Mouse (Mus musculus): ENCODE data around the gene Adgrg3. TPM values are rescaled to one million over a fixed set of nuclear protein-coding genes. Genes with fewer than 3 reads are reported as not detected.
A peak's percentile ranks its signal among the peaks of the same experiment; 100 is the strongest.

Adgrg3 gene
- polyA plus RNA-seq, 1 experiment from 2014 or later = 3.9 TPM

DNA sequence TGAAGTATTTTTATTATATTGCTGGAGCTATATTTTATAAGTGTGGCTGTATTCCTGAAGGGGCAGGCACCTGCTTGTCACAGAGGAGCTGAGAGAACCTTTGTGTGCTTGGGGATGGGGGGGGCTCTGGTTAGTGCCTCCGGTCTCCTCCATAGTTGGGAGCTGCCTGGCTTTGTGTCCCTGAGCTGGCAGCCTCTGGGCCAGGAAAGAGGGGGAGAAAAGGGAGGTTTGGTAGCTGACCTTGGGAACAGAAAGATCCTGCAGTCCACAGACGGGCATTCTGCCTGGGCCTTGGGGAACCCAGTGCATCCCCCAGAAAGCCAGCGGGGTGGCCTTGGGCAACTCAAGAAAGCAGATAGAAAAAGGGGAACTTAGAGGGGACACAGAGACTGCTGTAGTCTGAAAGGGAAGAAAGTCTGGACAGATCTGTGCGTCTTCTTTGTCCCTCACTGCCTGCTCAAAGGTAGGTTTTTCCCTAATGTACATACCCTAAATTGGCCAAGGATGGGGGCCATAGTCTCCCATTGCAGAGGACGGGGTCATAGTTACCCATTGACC, 22.1 kb upstream of the Adgrg3 start:
- peaks cover 73% of the 10 kb centered on the region for H3K4me1 ChIP-seq
- H3K4me3 ChIP-seq = no peak overlapping the region
- H3K36me3 ChIP-seq = no peaks in the 10 kb centered on the region
- H3K27me3 ChIP-seq (ENCODE audit: insufficient read depth, poor library complexity, severe bottlenecking) = peaks cover 36% of the 10 kb centered on the region
- WGBS = 86% methylated on average over 5 of the region's 5 CpGs
- H3K9me3 ChIP-seq = no peaks in the 10 kb centered on the region
- H3K27ac ChIP-seq = no peak overlapping the region
- no peak for DNase-seq (ENCODE audit: low spot score)

DNA sequence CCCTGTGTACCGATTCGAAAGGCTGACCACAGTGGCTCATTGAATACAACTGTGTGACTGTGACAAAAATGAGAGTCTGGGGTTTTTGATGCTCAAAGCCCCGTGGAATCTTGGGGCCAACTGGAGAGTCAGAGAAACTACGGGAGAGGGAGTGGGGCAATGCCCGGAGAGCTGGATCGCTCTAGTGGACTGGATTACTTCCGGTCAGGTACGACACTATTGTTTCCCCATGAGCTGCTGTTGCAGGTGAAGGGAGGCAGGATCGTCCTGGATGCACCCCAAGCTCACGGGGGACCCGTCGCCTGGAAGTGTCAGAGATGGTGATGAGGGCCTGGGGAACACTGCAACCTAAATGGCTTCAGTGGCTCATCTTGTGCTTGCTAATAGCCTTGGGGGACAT, 21.5 kb upstream of the Adgrg3 start:
- Histone ChIP-seq H3K27me3 (ENCODE audit: insufficient read depth, poor library complexity, severe bottlenecking) (peaks cover 29% of the 10 kb centered on the region), H3K27ac (no peak overlapping the region), H3K36me3 (no peaks in the 10 kb centered on the region), H3K9me3 (no peaks in the 10 kb centered on the region), H3K4me3 (no peak overlapping the region), H3K4me1 (peaks cover 77% of the 10 kb centered on the region)
- 84% methylated on average over 12 of the region's 12 CpGs for WGBS
- no peak for DNase-seq (ENCODE audit: low spot score)

GRCm38 (mm10) chr8:94996899-94997856, 20.3 kb upstream of the Adgrg3 start:
- Histone ChIP-seq H3K27me3 (ENCODE audit: insufficient read depth, poor library complexity, severe bottlenecking) (peaks cover 26% of the 10 kb centered on the region), H3K4me3 (no peak overlapping the region), H3K4me1 (peaks cover 77% of the 10 kb centered on the region), H3K9me3 (no peaks in the 10 kb centered on the region), H3K27ac (0 out of 2 replicates have a peak overlapping the region, but pooled peaks have one; percentile 29), H3K36me3 (no peaks in the 10 kb centered on the region)
- no peak for DNase-seq (ENCODE audit: low spot score)
- WGBS = 77% methylated on average over 6 of the region's 6 CpGs

DNA sequence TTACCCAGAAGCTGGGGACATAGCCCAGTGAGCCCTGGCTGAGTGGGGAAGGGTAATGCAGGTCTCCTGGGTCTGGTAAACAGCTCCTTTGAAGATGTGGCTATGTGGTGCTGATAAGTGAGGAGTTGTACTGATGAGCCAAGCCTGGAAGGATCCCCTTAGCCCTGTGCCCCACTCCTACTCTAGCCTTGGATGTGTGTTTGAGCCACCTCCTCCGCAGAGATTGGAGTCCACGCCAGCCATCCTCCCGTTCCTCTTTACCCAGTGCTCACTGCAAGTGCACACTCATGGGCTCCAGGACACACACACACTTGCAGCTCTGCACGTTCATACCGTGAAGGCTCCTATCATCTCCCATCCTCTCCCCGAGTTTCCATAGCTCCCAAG, 19.6 kb upstream of the Adgrg3 start:
- Histone ChIP-seq H3K36me3 (no peaks in the 10 kb centered on the region), H3K27ac (peak overlapping the region; percentile 29; the same call in 1 of the 2 replicates), H3K4me1 (peaks cover 74% of the 10 kb centered on the region), H3K9me3 (no peaks in the 10 kb centered on the region), H3K4me3 (no peak overlapping the region), H3K27me3 (ENCODE audit: insufficient read depth, poor library complexity, severe bottlenecking) (peaks cover 19% of the 10 kb centered on the region)
- 72% methylated on average over 6 of the region's 6 CpGs for WGBS
- no peak for DNase-seq (ENCODE audit: low spot score)

DNA sequence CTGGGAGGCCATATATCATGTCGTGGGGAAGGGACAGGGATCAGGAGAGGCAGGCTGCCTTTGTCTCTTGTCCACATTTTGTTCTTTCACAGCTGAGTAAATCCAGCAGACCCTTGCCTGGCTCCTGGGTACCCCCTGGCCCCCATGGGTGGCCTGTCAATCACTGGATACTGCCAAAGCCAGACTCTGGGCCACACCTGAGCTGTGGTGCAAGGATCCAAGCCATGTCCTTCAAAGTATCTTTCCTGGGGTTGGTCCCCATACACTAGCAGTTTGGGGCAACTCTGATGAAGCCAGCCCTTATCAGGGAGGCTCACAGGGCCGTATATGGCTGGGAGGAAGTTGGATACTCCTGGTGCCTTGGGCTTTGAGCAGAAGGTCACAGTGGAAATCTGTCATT, 19.1 kb upstream of the Adgrg3 start:
- peaks cover 14% of the 10 kb centered on the region; the same call in 1 of the 2 replicates for H3K27me3 ChIP-seq (ENCODE audit: insufficient read depth, poor library complexity, severe bottlenecking)
- no peak for DNase-seq (ENCODE audit: low spot score)
- peak overlapping the region; percentile 29; the same call in 1 of the 2 replicates for H3K27ac ChIP-seq
- no peak overlapping the region for H3K4me3 ChIP-seq
- 40% methylated on average over 2 of the region's 2 CpGs for WGBS
- peaks cover 70% of the 10 kb centered on the region for H3K4me1 ChIP-seq
- 0 out of 2 replicates have a peak, but pooled peaks cover 2% of the 10 kb centered on the region for H3K36me3 ChIP-seq
- H3K9me3 ChIP-seq = no peaks in the 10 kb centered on the region

DNA sequence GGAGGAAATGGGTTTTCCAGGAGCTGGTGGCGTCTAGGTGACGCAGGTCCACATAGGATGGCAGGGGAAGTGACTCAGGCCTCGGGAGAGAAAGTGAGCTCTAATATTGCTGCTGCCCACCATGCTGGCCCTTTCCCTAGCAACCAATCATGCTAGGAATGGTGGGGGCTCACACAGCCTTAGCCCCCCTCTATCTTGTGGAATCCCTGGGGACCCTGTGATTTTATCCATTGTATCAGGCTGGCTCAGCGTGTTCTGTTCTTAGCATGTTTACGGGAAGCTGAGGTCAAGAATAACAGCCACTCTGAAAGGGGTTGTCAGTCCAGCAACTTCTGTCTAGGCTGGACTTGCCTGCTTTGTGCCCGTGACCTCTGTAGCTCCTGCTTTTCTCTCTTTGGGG, 18.5 kb upstream of the Adgrg3 start:
- H3K4me3 ChIP-seq = no peak overlapping the region
- peaks cover 13% of the 10 kb centered on the region; the same call in 1 of the 2 replicates for H3K27me3 ChIP-seq (ENCODE audit: insufficient read depth, poor library complexity, severe bottlenecking)
- H3K4me1 ChIP-seq = peaks cover 64% of the 10 kb centered on the region
- DNase-seq (ENCODE audit: low spot score) = no peak
- H3K36me3 ChIP-seq = 0 out of 2 replicates have a peak, but pooled peaks cover 3% of the 10 kb centered on the region
- H3K27ac ChIP-seq = peak overlapping the region; percentile 85
- 70% methylated on average over 6 of the region's 6 CpGs for WGBS
- no peaks in the 10 kb centered on the region for H3K9me3 ChIP-seq

DNA sequence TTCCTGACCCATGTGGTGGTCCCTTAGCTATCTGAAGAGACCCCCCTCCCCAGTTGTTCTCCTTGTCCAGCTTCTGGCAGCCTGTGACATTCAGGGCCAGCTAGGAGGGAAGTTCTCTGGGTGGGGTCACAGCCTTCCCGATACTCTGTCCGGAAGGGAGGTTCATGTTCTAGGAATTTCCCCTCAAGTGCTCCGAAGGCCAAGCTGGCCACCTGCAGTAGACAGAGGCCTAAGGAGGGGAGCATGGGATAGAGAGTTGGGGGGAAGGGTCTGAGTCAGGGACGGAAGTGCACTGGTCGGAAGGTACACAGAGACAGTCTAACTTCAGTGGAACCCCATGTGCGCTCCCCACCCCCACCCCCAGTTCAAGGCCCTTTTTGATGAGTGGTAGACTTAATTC, 17.5 kb upstream of the Adgrg3 start:
- Histone ChIP-seq H3K9me3 (no peaks in the 10 kb centered on the region), H3K27me3 (ENCODE audit: insufficient read depth, poor library complexity, severe bottlenecking) (peaks cover 7% of the 10 kb centered on the region; the same call in 1 of the 2 replicates), H3K36me3 (0 out of 2 replicates have a peak, but pooled peaks cover 3% of the 10 kb centered on the region), H3K4me3 (no peak overlapping the region), H3K27ac (peak overlapping the region; percentile 85), H3K4me1 (peaks cover 57% of the 10 kb centered on the region)
- no peak for DNase-seq (ENCODE audit: low spot score)
- 61% methylated on average over 6 of the region's 6 CpGs for whole genome bisulfite sequencing

DNA sequence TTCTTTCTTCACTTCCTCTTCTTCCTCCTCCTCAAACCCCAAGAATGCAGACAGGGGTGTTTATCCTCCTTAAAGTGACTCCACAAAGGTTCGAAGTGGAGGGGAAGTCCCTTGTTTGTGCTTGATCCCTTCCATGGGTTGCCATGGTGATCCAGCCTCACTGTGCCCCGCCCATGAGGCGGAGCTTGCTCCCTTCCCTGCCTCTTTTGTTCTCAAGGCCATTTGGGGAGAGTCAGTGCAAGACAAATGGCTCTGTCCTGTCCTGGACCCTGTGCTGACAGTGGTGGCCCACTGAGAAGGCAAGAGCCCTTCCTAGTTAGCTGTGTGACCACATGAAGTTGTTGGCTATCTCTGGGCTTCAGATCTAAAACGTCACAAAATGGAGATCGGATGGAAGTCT, 16.8 kb upstream of the Adgrg3 start:
- Histone ChIP-seq H3K4me1 (peaks cover 57% of the 10 kb centered on the region), H3K36me3 (0 out of 2 replicates have a peak, but pooled peaks cover 3% of the 10 kb centered on the region), H3K27me3 (ENCODE audit: insufficient read depth, poor library complexity, severe bottlenecking) (no peaks in the 10 kb centered on the region), H3K4me3 (no peak overlapping the region), H3K9me3 (no peaks in the 10 kb centered on the region), H3K27ac (peak overlapping the region; percentile 85; the same call in 1 of the 2 replicates)
- DNase-seq (ENCODE audit: low spot score) = no peak
- WGBS = 20% methylated on average over 5 of the region's 5 CpGs

DNA sequence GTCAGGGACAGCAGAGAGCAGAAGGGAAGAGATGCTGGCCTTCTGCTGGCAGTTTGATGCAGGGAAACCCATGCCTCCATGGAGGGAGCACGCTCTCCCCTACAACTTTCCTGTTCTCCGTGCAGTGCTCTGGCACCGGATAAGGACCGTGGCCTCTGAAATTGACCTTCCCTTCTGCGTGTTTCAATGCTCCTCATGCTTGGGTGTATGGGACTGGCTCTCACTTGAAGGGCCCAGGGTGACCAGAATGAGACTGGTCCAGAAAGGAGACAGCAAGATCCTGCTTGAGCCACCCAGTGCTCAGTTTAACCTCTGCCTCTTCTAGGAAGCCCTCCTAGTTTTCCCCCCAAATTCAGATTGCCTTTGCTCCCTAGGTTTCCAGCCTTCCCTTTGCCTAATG, 16.3 kb upstream of the Adgrg3 start:
- 0 out of 2 replicates have a peak, but pooled peaks cover 3% of the 10 kb centered on the region for H3K36me3 ChIP-seq
- no peak overlapping the region for H3K4me3 ChIP-seq
- H3K9me3 ChIP-seq = no peaks in the 10 kb centered on the region
- DNase-seq (ENCODE audit: low spot score) = no peak
- WGBS = 68% methylated on average over 5 of the region's 5 CpGs
- no peaks in the 10 kb centered on the region for H3K27me3 ChIP-seq (ENCODE audit: insufficient read depth, poor library complexity, severe bottlenecking)
- peak overlapping the region; percentile 85 for H3K27ac ChIP-seq
- peaks cover 57% of the 10 kb centered on the region for H3K4me1 ChIP-seq

DNA sequence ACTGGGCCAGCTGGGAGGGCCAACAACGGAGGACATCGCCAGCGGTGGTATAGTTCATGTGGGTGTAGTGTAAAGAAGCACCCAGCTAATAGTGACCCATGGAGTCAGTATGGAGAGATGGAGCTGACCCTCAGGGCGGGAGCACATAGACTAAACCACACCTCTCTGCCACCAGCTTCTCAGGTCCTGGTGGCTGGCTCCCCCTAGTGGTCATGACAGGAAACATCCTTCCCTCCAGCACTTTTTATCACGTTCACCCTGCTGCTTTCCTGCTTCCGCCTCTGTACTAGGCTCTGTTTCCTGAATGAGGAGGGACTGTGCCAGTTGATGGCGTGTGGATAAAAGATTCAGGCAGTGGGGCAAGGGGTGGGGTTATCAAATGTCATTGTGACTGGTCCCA, 15.8 kb upstream of the Adgrg3 start:
- DNase-seq (ENCODE audit: low spot score) = peak; percentile 95
- Histone ChIP-seq H3K27me3 (ENCODE audit: insufficient read depth, poor library complexity, severe bottlenecking) (no peaks in the 10 kb centered on the region), H3K36me3 (0 out of 2 replicates have a peak, but pooled peaks cover 3% of the 10 kb centered on the region), H3K9me3 (no peaks in the 10 kb centered on the region), H3K27ac (peak overlapping the region; percentile 85), H3K4me1 (peaks cover 57% of the 10 kb centered on the region), H3K4me3 (peak overlapping the region; percentile 31; the same call in 1 of the 2 replicates)
- 6% methylated on average over 7 of the region's 7 CpGs for WGBS

DNA sequence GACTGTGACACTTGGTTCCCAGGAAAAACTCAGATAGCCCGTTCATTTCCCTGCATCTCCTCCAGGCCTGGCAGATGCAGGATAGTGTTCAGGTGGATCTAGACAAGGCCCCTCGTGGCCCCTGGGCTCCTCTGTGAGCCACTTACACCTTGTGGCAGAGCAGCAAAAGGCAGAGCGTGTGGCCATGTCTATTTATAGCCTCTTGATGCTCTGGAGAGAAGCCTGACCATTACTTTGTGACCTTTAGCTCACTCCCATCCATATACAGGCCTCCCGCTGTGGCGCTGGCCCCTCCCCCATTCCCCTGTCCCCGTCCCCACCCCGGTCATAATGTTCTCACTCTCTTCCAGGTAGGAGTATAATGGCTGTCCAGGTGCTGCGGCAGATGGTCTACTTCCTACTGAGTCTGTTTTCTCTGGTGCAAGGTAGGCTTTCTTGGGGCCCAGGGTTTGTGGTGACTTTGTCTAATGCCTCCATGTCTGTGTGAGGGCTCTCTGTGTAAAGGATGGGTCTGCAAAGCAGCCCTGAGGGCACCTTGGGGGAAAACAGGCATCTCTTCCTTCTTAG, 15.3 kb upstream of the Adgrg3 start:
- no peak for DNase-seq (ENCODE audit: low spot score)
- 0 out of 2 replicates have a peak, but pooled peaks cover 3% of the 10 kb centered on the region for H3K36me3 ChIP-seq
- H3K27me3 ChIP-seq (ENCODE audit: insufficient read depth, poor library complexity, severe bottlenecking) = no peaks in the 10 kb centered on the region
- no peaks in the 10 kb centered on the region for H3K9me3 ChIP-seq
- peaks cover 57% of the 10 kb centered on the region for H3K4me1 ChIP-seq
- peak overlapping the region; percentile 85 for H3K27ac ChIP-seq
- 31% methylated on average over 8 of the region's 8 CpGs for WGBS
- peak overlapping the region; percentile 31; the same call in 1 of the 2 replicates for H3K4me3 ChIP-seq

GRCm38 (mm10) chr8:95012442-95012919, 5.0 kb upstream of the Adgrg3 start:
- H3K9me3 ChIP-seq = no peaks in the 10 kb centered on the region
- no peak overlapping the region for H3K4me3 ChIP-seq
- DNase-seq (ENCODE audit: low spot score) = no peak
- H3K27ac ChIP-seq = no peak overlapping the region
- H3K27me3 ChIP-seq (ENCODE audit: insufficient read depth, poor library complexity, severe bottlenecking) = peaks cover 4% of the 10 kb centered on the region; the same call in 1 of the 2 replicates
- H3K4me1 ChIP-seq = peaks cover 16% of the 10 kb centered on the region
- peaks cover 38% of the 10 kb centered on the region for H3K36me3 ChIP-seq
- 73% methylated on average over 15 of the region's 15 CpGs for WGBS
